Mouse (Mus musculus) heart, adult 2 months (tissue): ENCODE data around the gene Hyal1.
A peak's percentile ranks its signal among the peaks of the same experiment; 100 is the strongest.

Experiments
- CTCF ChIP-seq: fragments of 200-600 bp; IDR thresholded peaks from 2 replicates; pipeline ENCODE4 v1.8.1; 2022; ENCODE audit warnings: antibody characterized with exemption, mild to moderate bottlenecking, moderate library complexity
- EP300 ChIP-seq: fragments of 200-500 bp; IDR thresholded peaks from 2 replicates; pipeline ENCODE4 v1.6.1; 2011; ENCODE audit warnings: low read depth, low read length, control low read depth; ENCODE audit not compliant: insufficient read depth
- POLR2A ChIP-seq: fragments of 200-500 bp; IDR thresholded peaks from 2 replicates; pipeline ENCODE4 v1.6.1; 2011; ENCODE audit warnings: mild to moderate bottlenecking, low read depth, low read length, control low read depth; ENCODE audit not compliant: insufficient read depth

DNA sequence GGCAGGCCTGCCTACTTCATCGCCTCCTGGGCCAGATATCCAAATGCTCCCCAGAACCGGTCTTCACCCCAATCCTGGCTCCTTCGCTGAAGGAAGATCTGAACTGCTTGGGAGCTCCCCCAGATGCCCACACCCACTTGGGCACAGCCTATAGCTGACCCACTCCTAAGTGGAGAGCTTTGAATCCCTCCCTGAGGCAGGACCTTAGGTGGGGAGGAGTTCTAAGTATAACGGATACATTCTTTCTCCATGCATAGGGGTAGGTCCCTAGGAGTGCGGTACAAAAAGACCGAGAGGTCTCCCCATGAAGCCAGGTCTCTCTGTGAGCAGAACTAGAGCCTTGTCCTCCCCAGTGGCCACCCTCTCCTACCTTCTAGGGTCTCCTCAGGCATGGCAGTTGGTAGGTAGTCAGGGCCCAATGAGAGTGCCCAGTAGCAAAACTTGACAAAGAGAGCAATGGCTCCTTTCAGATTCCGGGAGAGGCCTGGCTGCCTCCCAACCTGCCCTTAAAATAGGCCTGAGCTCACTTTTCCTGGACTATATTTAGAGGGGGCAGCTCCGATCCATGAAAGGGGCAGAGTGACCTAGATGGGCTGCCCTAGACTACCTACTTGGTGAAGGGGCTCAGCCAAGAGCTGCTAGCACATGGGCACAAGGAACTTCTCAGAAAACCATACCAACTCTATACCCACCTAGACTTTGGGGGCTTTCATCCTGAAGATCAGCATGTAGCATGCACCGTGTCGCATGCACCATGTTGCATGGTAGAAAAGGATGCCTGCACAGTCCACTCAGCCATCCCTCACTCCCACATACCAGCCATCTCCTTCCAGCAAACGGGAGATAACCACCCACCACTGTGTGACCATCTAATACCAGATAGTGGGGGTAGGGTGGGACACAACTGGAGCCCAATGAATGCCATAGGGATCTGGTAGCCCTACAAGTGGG lies 20.2 kb downstream of the Hyal1 start:
- TF ChIP-seq CTCF (no peak), POLR2A (peak; percentile 72), EP300 (0 out of 2 replicates have a peak, but pooled peaks have one; percentile 34)
